Mouse (Mus musculus): ENCODE data around the gene Mphosph9. TPM values are rescaled to one million over a fixed set of nuclear protein-coding genes. Genes with fewer than 3 reads are reported as not detected.
A peak's percentile ranks its signal among the peaks of the same experiment; 100 is the strongest.
"Not testable (repeated sequence)": the region's sequence is repeated elsewhere in the genome, so short reads cannot be mapped to it uniquely, and the experiment has no call there.

Mphosph9 gene
- polyA plus RNA-seq, 1 experiment from 2014 or later = 9.3 TPM

GRCm38 (mm10) chr5:124300132-124300531 is 27.6 kb downstream of the Mphosph9 start:
- Histone ChIP-seq H3K9me3 (ENCODE audit: control insufficient read depth, low read length) (no peaks in the 10 kb centered on the region), H3K36me3 (ENCODE audit: control insufficient read depth, insufficient read depth, low read length) (peaks cover 62% of the 10 kb centered on the region), H3K27ac (replicated peaks; ENCODE audit: low read depth, low read length) (no peak overlapping the region), H3K27me3 (replicated peaks; ENCODE audit: control insufficient read depth, insufficient read depth, low read length) (no peaks in the 10 kb centered on the region), H3K9ac (ENCODE audit: low read depth, low read length) (no peak overlapping the region), H3K4me3 (ENCODE audit: low read depth, low read length) (no peak overlapping the region), H3K4me2 (ENCODE audit: low read depth, low read length) (no peak overlapping the region), H3K4me1 (ENCODE audit: control insufficient read depth, insufficient read depth, low read length) (no peaks in the 10 kb centered on the region)
- no peak for ATAC-seq (ENCODE audit: low read depth)
- no peak for DNase-seq (ENCODE audit: low spot score)
- WGBS = 75% methylated on average over 4 of the region's 4 CpGs

DNA sequence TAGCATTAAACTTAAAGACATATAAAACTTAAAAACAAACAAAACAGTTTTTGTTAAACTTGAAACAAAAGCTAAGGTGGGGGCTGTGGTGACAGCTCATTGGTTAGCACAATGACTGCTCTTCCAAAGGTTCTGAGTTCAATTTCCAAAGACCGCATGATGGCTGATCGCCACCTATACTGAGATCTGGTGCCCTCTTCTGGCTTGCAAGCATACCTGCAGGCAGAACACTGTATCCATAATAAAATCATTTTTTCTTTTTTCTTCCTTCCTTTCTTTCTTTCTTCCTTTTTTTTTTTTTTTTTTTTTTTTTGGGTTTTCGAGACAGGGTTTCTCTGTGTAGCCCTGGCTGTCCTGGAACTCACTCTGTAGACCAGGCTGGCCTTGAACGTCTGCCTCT is 28.5 kb downstream of the Mphosph9 start:
- not testable (repeated sequence) for ATAC-seq (ENCODE audit: low read depth); H3K9me3 ChIP-seq (ENCODE audit: control insufficient read depth, low read length); H3K9ac ChIP-seq (ENCODE audit: low read depth, low read length); H3K4me3 ChIP-seq (ENCODE audit: low read depth, low read length); H3K4me2 ChIP-seq (ENCODE audit: low read depth, low read length); H3K4me1 ChIP-seq (ENCODE audit: control insufficient read depth, insufficient read depth, low read length); H3K27ac ChIP-seq (replicated peaks; ENCODE audit: low read depth, low read length); H3K27me3 ChIP-seq (replicated peaks; ENCODE audit: control insufficient read depth, insufficient read depth, low read length)
- 64% methylated on average over 3 of the region's 4 CpGs for WGBS
- DNase-seq (ENCODE audit: low spot score) = peak; percentile 12
- peaks cover 65% of the 10 kb centered on the region for H3K36me3 ChIP-seq (ENCODE audit: control insufficient read depth, insufficient read depth, low read length)

DNA sequence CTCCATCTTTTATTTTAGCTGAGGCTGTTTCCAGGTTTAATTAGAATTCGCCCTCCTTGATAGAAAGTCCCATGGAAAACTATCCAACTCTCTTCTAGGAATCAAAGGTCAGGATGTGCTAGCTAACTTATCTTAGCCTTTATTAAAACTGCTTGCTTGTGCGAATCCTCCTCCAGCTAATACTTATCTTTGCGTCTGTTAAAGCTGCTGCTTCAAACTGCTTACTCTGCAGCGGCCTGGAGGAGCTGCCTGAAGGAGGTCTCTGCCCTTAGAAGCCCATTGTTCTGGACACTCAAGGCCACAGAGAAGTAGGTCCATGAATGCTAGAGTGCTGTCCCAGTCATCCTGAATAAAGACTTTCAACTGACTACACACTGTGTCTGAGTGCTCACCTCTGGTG is 31.3 kb downstream of the Mphosph9 start:
- Histone ChIP-seq H3K9ac (ENCODE audit: low read depth, low read length) (no peak overlapping the region), H3K9me3 (ENCODE audit: control insufficient read depth, low read length) (no peaks in the 10 kb centered on the region), H3K4me2 (ENCODE audit: low read depth, low read length) (no peak overlapping the region), H3K4me1 (ENCODE audit: control insufficient read depth, insufficient read depth, low read length) (no peaks in the 10 kb centered on the region), H3K36me3 (ENCODE audit: control insufficient read depth, insufficient read depth, low read length) (peaks cover 64% of the 10 kb centered on the region), H3K4me3 (ENCODE audit: low read depth, low read length) (no peak overlapping the region), H3K27ac (replicated peaks; ENCODE audit: low read depth, low read length) (no peak overlapping the region), H3K27me3 (replicated peaks; ENCODE audit: control insufficient read depth, insufficient read depth, low read length) (no peaks in the 10 kb centered on the region)
- 98% methylated on average over 4 of the region's 4 CpGs for WGBS
- ATAC-seq (ENCODE audit: low read depth) = no peak
- DNase-seq (ENCODE audit: low spot score) = no peak

DNA sequence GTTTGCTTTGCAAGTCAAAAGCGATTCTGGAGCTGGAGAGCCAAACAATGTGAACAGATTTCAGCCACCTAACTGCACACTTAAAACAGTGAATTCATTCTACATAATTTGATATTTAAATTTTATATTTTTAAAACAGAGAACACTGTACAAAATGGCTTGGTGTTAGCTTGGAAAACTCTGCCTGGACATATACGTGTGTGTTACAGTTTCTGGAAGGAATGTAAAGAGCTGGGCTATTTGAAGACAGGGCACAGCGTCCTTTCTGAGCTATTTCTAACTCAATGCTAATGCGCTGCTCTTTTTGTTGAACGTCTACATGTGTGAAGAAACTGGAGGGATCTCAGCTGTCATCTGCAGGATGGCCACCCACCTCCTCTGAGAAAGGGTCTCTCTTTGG is 33.8 kb downstream of the Mphosph9 start:
- H3K9me3 ChIP-seq (ENCODE audit: control insufficient read depth, low read length) = no peaks in the 10 kb centered on the region
- H3K27ac ChIP-seq (replicated peaks; ENCODE audit: low read depth, low read length) = no peak overlapping the region
- DNase-seq (ENCODE audit: low spot score) (no peak), ATAC-seq (ENCODE audit: low read depth) (no peak)
- H3K4me2 ChIP-seq (ENCODE audit: low read depth, low read length) = no peak overlapping the region
- H3K9ac ChIP-seq (ENCODE audit: low read depth, low read length) = no peak overlapping the region
- H3K36me3 ChIP-seq (ENCODE audit: control insufficient read depth, insufficient read depth, low read length) = peaks cover 75% of the 10 kb centered on the region
- 93% methylated on average over 5 of the region's 5 CpGs for WGBS
- H3K4me1 ChIP-seq (ENCODE audit: control insufficient read depth, insufficient read depth, low read length) = no peaks in the 10 kb centered on the region
- H3K27me3 ChIP-seq (replicated peaks; ENCODE audit: control insufficient read depth, insufficient read depth, low read length) = no peaks in the 10 kb centered on the region
- no peak overlapping the region for H3K4me3 ChIP-seq (ENCODE audit: low read depth, low read length)

DNA sequence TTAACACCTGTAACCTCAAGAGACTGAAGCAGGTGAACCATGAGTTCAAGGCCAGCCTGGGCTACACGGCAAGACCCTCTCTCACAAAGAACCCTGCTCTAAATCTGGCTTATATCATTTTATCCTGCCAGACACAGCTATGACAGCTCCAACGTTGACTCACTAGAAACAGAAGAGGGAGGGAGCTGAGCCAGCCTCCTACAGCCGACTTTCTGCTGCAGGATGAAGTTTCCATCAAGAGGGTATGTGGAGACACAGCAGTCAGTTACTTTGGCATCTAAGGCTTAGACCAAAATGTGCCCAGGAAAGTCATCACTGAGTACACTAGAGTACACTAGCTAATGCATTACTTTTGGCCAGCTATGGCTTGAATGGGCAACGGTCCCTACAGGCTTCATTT is 37.6 kb downstream of the Mphosph9 start:
- DNase-seq (ENCODE audit: low spot score) = no peak
- H3K27me3 ChIP-seq (replicated peaks; ENCODE audit: control insufficient read depth, insufficient read depth, low read length) = no peaks in the 10 kb centered on the region
- no peak overlapping the region for H3K4me3 ChIP-seq (ENCODE audit: low read depth, low read length)
- H3K4me2 ChIP-seq (ENCODE audit: low read depth, low read length) = no peak overlapping the region
- H3K4me1 ChIP-seq (ENCODE audit: control insufficient read depth, insufficient read depth, low read length) = no peaks in the 10 kb centered on the region
- WGBS = 76% methylated on average over 4 of the region's 4 CpGs
- H3K9me3 ChIP-seq (ENCODE audit: control insufficient read depth, low read length) = no peaks in the 10 kb centered on the region; the same call in 1 of the 2 replicates
- H3K9ac ChIP-seq (ENCODE audit: low read depth, low read length) = no peak overlapping the region
- H3K36me3 ChIP-seq (ENCODE audit: control insufficient read depth, insufficient read depth, low read length) = peaks cover 85% of the 10 kb centered on the region
- no peak for ATAC-seq (ENCODE audit: low read depth)
- no peak overlapping the region for H3K27ac ChIP-seq (replicated peaks; ENCODE audit: low read depth, low read length)

- WGBS = 96% methylated on average over 6 of the region's 6 CpGs
- H3K4me2 ChIP-seq (ENCODE audit: low read depth, low read length) = no peak overlapping the region
- H3K27me3 ChIP-seq (replicated peaks; ENCODE audit: control insufficient read depth, insufficient read depth, low read length) = no peaks in the 10 kb centered on the region
- H3K36me3 ChIP-seq (ENCODE audit: control insufficient read depth, insufficient read depth, low read length) = peaks cover 86% of the 10 kb centered on the region
- ATAC-seq (ENCODE audit: low read depth) = no peak
- no peak overlapping the region for H3K27ac ChIP-seq (replicated peaks; ENCODE audit: low read depth, low read length)
- H3K4me3 ChIP-seq (ENCODE audit: low read depth, low read length) = no peak overlapping the region
- H3K9me3 ChIP-seq (ENCODE audit: control insufficient read depth, low read length) = no peaks in the 10 kb centered on the region; the same call in 1 of the 2 replicates
- H3K4me1 ChIP-seq (ENCODE audit: control insufficient read depth, insufficient read depth, low read length) = no peaks in the 10 kb centered on the region
- no peak overlapping the region for H3K9ac ChIP-seq (ENCODE audit: low read depth, low read length)
- no peak for DNase-seq (ENCODE audit: low spot score)
These were observed 40.0 kb downstream of the Mphosph9 start for GRCm38 (mm10) chr5:124287616-124288247.

DNA sequence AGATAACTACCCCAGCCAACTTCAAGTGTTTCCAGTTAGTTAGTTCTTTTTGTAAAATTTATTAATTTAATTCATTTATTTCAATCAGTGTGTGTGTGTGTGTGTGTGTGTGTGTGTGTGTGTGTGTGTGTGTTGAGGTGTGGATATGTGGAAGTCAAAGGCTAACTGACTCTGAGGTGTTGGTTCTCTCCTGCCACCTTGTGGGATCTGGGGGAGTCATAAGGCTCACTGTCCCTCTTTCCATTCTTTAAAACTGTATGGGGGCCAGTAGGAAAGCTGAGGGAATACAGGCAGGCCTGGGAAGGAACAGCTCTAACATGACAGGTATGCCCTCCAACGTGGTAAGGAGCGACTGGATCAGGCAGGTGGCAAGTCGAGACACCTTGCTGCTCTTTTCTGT is 43.4 kb downstream of the Mphosph9 start:
- H3K27ac ChIP-seq (replicated peaks; ENCODE audit: low read depth, low read length) = no peak overlapping the region
- ATAC-seq (ENCODE audit: low read depth) (no peak), DNase-seq (ENCODE audit: low spot score) (peak; percentile 12)
- no peaks in the 10 kb centered on the region; the same call in 1 of the 2 replicates for H3K9me3 ChIP-seq (ENCODE audit: control insufficient read depth, low read length)
- WGBS = 63% methylated on average over 3 of the region's 3 CpGs
- H3K9ac ChIP-seq (ENCODE audit: low read depth, low read length) = no peak overlapping the region
- H3K36me3 ChIP-seq (ENCODE audit: control insufficient read depth, insufficient read depth, low read length) = peaks cover 82% of the 10 kb centered on the region
- no peaks in the 10 kb centered on the region for H3K4me1 ChIP-seq (ENCODE audit: control insufficient read depth, insufficient read depth, low read length)
- no peaks in the 10 kb centered on the region for H3K27me3 ChIP-seq (replicated peaks; ENCODE audit: control insufficient read depth, insufficient read depth, low read length)
- no peak overlapping the region for H3K4me2 ChIP-seq (ENCODE audit: low read depth, low read length)
- H3K4me3 ChIP-seq (ENCODE audit: low read depth, low read length) = no peak overlapping the region

DNA sequence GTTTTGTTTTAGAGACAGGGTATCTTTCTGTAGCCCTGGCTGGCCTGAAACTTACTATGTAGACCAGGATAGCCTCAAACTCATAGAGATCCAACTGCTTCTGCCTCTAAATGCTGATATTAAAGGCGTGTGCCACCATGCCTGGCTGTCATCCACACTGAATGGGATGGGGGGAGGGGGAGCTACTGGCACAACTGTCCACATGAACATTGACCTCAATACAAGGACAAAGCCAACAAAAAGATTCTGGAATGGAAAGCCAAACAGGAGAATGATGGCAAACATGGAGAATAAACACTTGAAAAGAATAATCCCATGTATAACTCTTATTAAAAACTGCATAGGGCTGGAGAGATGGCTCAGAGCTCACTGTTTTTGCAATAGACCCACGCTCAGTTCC is 44.9 kb downstream of the Mphosph9 start:
- H3K9ac ChIP-seq (ENCODE audit: low read depth, low read length) = no peak overlapping the region
- no peak overlapping the region for H3K27ac ChIP-seq (replicated peaks; ENCODE audit: low read depth, low read length)
- no peaks in the 10 kb centered on the region; the same call in 1 of the 2 replicates for H3K9me3 ChIP-seq (ENCODE audit: control insufficient read depth, low read length)
- no peaks in the 10 kb centered on the region for H3K4me1 ChIP-seq (ENCODE audit: control insufficient read depth, insufficient read depth, low read length)
- no peak for ATAC-seq (ENCODE audit: low read depth)
- 93% methylated on average over 2 of the region's 2 CpGs for WGBS
- no peaks in the 10 kb centered on the region for H3K27me3 ChIP-seq (replicated peaks; ENCODE audit: control insufficient read depth, insufficient read depth, low read length)
- DNase-seq (ENCODE audit: low spot score) = no peak
- no peak overlapping the region for H3K4me3 ChIP-seq (ENCODE audit: low read depth, low read length)
- H3K4me2 ChIP-seq (ENCODE audit: low read depth, low read length) = no peak overlapping the region
- H3K36me3 ChIP-seq (ENCODE audit: control insufficient read depth, insufficient read depth, low read length) = peaks cover 82% of the 10 kb centered on the region

GRCm38 (mm10) chr5:124270226-124270625 is 57.5 kb downstream of the Mphosph9 start:
- no peak for DNase-seq (ENCODE audit: low spot score)
- H3K4me1 ChIP-seq (ENCODE audit: control insufficient read depth, insufficient read depth, low read length) = no peaks in the 10 kb centered on the region
- no peaks in the 10 kb centered on the region for H3K27me3 ChIP-seq (replicated peaks; ENCODE audit: control insufficient read depth, insufficient read depth, low read length)
- H3K9ac ChIP-seq (ENCODE audit: low read depth, low read length) = no peak overlapping the region
- 80% methylated on average over 5 of the region's 5 CpGs for WGBS
- 0 out of 2 replicates have a peak overlapping the region, but pooled peaks have one; percentile 3 for H3K27ac ChIP-seq (replicated peaks; ENCODE audit: low read depth, low read length)
- no peaks in the 10 kb centered on the region for H3K9me3 ChIP-seq (ENCODE audit: control insufficient read depth, low read length)
- peaks cover 15% of the 10 kb centered on the region for H3K36me3 ChIP-seq (ENCODE audit: control insufficient read depth, insufficient read depth, low read length)
- H3K4me2 ChIP-seq (ENCODE audit: low read depth, low read length) = no peak overlapping the region
- ATAC-seq (ENCODE audit: low read depth) = no peak
- no peak overlapping the region for H3K4me3 ChIP-seq (ENCODE audit: low read depth, low read length)
